Mouse (Mus musculus) intestine, postnatal 0 days (tissue): Measurements from ENCODE around the gene Gipc1. TPM values are rescaled to one million over a fixed set of nuclear protein-coding genes. Genes with fewer than 3 reads are reported as not detected.
A peak's percentile ranks its signal among the peaks of the same experiment; 100 is the strongest.

ENCODE experiments used
- ATAC-seq: fragments of 200-750 bp; cut with Nextera tagmentation; 2 replicates; pipeline ENCODE4 v1.8.0; 2017; ENCODE audit warnings: mild to moderate bottlenecking, moderate TSS enrichment, moderate library complexity
- H3K27ac ChIP-seq: fragments of 300-500 bp; sonication (generic); 2 replicates; pipeline ENCODE4 v1.5.1; 2014; ENCODE audit warnings: mild to moderate bottlenecking, low read depth, low read length, moderate library complexity
- H3K27me3 ChIP-seq: fragments of 300-500 bp; sonication (generic); replicated peaks from 2 replicates; pipeline ENCODE4 v1.6.1; 2014; ENCODE audit warnings: low read length, mixed read lengths; ENCODE audit not compliant: control insufficient read depth, insufficient read depth
- H3K36me3 ChIP-seq: fragments of 300-500 bp; sonication (generic); 2 replicates; pipeline ENCODE4 v1.6.1; 2014; ENCODE audit warnings: mild to moderate bottlenecking, moderate library complexity; ENCODE audit not compliant: control insufficient read depth, insufficient read depth
- H3K4me1 ChIP-seq: fragments of 300-500 bp; sonication (generic); replicated peaks from 2 replicates; pipeline ENCODE4 v1.6.1; 2014; ENCODE audit warnings: antibody characterized with exemption, low read length, mixed read lengths; ENCODE audit not compliant: control insufficient read depth, insufficient read depth
- H3K4me2 ChIP-seq: fragments of 300-500 bp; sonication (generic); replicated peaks from 2 replicates; pipeline ENCODE4 v1.6.1; 2014; ENCODE audit warnings: low read depth, mild to moderate bottlenecking, moderate library complexity
- H3K4me3 ChIP-seq: fragments of 300-500 bp; sonication (generic); 2 replicates; pipeline ENCODE4 v1.5.1; 2014; ENCODE audit warnings: low read depth, low read length
- H3K9ac ChIP-seq: fragments of 300-500 bp; sonication (generic); 2 replicates; pipeline ENCODE4 v1.6.1; 2014; ENCODE audit warnings: mild to moderate bottlenecking, low read depth, low read length
- H3K9me3 ChIP-seq: fragments of 300-500 bp; sonication (generic); 2 replicates; pipeline ENCODE4 v1.6.1; 2016; ENCODE audit warnings: mixed run types; ENCODE audit not compliant: control insufficient read depth
- CTCF ChIP-seq: sonication (generic); IDR thresholded peaks from 2 replicates; pipeline ENCODE4 v1.5.1; 2016; ENCODE audit warnings: low read depth, mild to moderate bottlenecking, control low read depth, antibody characterized with exemption, moderate library complexity
- WGBS: fragments of 180-500 bp; shearing (Covaris S2); extraction: QIAGEN DNeasy Blood & Tissue Kit; methylation state at CpG from one replicate; pipeline ENCODE4 v1.1.7; 2014; 5-methylcytosine and 5-hydroxymethylcytosine counted together
- polyA plus RNA-seq: library from polyadenylated mRNA; unstranded; fragments of >200 nt; fragmentation: Nextera tagmentation; extraction: Ambion mirVana; gene quantifications from 2 replicates; pipeline ENCODE4 v1.2.1, GENCODE M21; 2015

The Gipc1 gene
- polyA plus RNA-seq, 1 experiment from 2014 or later: 79.3 TPM

- Histone ChIP-seq H3K4me3 (no peak overlapping the region), H3K9me3 (no peaks in the 10 kb centered on the region), H3K4me2 (no peak overlapping the region), H3K27ac (no peak overlapping the region), H3K27me3 (no peaks in the 10 kb centered on the region), H3K9ac (no peak overlapping the region), H3K36me3 (no peaks in the 10 kb centered on the region), H3K4me1 (no peaks in the 10 kb centered on the region)
- TF ChIP-seq CTCF: no peak
- 92% methylated on average over 6 of the region's 6 CpGs for WGBS
- ATAC-seq: no peak
Observed at GRCm38 (mm10) chr8:83654725-83655124, 2.2 kb downstream of the Gipc1 start.

- Histone ChIP-seq H3K4me1 (peaks cover 6% of the 10 kb centered on the region; the same call in 1 of the 2 replicates), H3K9ac (no peak overlapping the region), H3K4me2 (no peak overlapping the region), H3K27ac (no peak overlapping the region), H3K27me3 (no peaks in the 10 kb centered on the region), H3K9me3 (no peaks in the 10 kb centered on the region), H3K4me3 (no peak overlapping the region), H3K36me3 (no peaks in the 10 kb centered on the region)
- ATAC-seq: no peak
- no peak for TF ChIP-seq CTCF
- 88% methylated on average over 9 of the region's 9 CpGs for WGBS
Observed at GRCm38 (mm10) chr8:83656043-83656442, 3.6 kb downstream of the Gipc1 start.

DNA sequence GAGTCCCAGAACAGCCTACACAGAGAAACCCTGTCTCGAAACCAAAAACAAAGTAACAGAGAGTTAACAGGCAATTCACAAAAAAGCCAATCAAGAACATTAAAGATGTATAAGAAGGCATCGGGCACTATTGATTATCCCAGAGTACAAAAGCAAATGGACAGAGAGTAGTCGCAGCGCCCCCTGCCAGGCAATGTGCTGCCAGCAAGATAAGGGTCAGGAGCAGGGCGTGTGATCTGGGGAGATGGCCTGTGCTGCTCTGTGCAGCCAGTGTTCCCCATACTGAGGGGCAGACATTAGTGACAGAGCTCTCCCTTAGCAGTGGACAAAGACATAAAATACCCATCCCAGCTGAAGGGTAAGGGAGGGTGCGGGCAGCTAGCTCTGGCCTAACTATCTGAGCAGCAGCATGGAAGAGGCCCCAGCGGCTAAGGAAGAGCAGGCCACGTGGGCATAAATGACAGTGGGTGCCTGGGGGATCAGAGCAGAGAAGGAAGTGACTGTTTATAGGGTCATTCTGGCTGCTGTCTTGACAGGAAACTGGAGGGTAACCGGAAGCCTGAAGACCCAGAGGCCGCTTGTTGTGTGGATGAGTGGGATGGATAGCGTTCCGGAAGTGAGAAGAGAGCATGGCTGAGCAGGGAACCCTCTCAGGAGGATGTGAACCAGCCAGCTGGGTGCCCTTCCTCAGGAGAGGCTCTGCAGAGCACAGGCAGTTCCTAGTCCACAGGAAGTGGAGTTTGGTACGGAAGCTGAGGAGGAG lies 4.2 kb downstream of the Gipc1 start:
- no peak for ATAC-seq
- no peaks in the 10 kb centered on the region for H3K27me3 ChIP-seq
- H3K9me3 ChIP-seq: no peaks in the 10 kb centered on the region
- no peak overlapping the region for H3K27ac ChIP-seq
- H3K9ac ChIP-seq: no peak overlapping the region
- H3K36me3 ChIP-seq: no peaks in the 10 kb centered on the region
- peak; percentile 59 for TF ChIP-seq CTCF
- no peak overlapping the region for H3K4me2 ChIP-seq
- H3K4me1 ChIP-seq: peaks cover 8% of the 10 kb centered on the region; the same call in 1 of the 2 replicates
- WGBS: 72% methylated on average over 13 of the region's 13 CpGs
- no peak overlapping the region for H3K4me3 ChIP-seq

- Histone ChIP-seq H3K36me3 (peaks cover 9% of the 10 kb centered on the region; the same call in 1 of the 2 replicates), H3K4me1 (peaks cover 17% of the 10 kb centered on the region; the same call in 1 of the 2 replicates), H3K27me3 (no peaks in the 10 kb centered on the region), H3K9ac (peak overlapping the region; percentile 43; the same call in 1 of the 2 replicates), H3K9me3 (no peaks in the 10 kb centered on the region), H3K4me3 (no peak overlapping the region), H3K4me2 (peak overlapping the region; percentile 53), H3K27ac (no peak overlapping the region)
- TF ChIP-seq CTCF: no peak
- no peak for ATAC-seq
- 18% methylated on average over 8 of the region's 8 CpGs for WGBS
Observed at GRCm38 (mm10) chr8:83660545-83660944, 8.1 kb downstream of the Gipc1 start.

DNA sequence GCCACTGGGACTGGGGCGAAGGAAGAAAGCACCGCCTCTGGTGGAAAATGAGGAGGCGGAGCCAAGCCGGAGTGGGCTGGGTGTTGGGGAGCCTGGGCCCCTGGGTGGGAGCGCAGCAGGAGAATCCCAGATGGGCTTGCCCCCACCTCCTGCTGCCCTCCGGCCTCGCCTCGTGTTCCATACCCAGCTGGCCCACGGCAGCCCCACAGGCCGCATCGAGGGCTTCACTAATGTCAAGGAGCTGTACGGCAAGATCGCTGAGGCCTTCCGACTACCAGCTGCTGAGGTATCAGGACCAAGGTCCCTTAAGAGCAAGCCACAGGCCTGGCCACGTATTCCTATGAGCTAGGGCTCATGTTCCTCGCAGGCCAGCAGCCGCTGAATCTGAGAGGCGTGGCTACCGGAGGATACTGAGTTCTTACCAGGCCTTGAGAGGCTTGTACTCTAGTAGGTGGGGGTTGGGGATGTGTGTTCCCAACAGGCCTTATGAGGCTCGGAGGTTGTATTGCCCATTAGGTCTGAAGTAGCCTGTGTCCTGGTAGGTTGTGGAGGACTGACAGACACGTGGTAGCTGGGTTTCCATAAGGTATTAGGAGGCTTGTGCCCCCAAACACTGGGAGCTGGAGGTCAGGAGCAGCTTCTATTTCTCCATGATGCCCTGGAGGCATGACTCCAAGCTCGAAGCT lies 8.7 kb downstream of the Gipc1 start:
- 0 out of 2 replicates have a peak overlapping the region, but pooled peaks have one; percentile 35 for H3K27ac ChIP-seq
- peak overlapping the region; percentile 43; the same call in 1 of the 2 replicates for H3K9ac ChIP-seq
- ATAC-seq: 0 out of 2 replicates have a peak, but pooled peaks have one; percentile 22
- H3K4me3 ChIP-seq: peak overlapping the region; percentile 12
- peaks cover 9% of the 10 kb centered on the region; the same call in 1 of the 2 replicates for H3K36me3 ChIP-seq
- peak overlapping the region; percentile 53 for H3K4me2 ChIP-seq
- 15% methylated on average over 22 of the region's 22 CpGs for WGBS
- TF ChIP-seq CTCF: no peak
- H3K27me3 ChIP-seq: no peaks in the 10 kb centered on the region
- peaks cover 17% of the 10 kb centered on the region; the same call in 1 of the 2 replicates for H3K4me1 ChIP-seq
- H3K9me3 ChIP-seq: no peaks in the 10 kb centered on the region

DNA sequence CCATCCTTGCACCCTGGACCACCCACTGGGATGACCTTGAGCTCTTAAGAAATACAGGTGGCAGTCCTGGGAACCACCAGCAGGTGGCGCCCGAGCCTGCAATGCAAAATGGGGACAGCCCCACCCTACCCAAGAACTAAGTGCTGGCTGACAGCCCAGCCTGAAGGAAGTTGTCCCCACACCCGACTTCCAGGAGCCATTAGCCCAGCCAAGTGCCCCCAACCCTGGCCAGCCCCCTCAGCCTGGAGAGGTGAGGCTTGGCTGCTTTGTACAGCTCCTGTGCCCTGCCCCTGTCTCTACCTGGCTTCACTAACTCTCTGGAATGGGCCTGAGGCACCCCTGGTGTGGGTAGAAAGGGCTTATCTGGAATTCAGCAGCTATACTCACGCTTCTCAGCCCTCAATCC lies 9.9 kb downstream of the Gipc1 start:
- Histone ChIP-seq H3K9ac (no peak overlapping the region), H3K4me3 (no peak overlapping the region), H3K36me3 (peaks cover 9% of the 10 kb centered on the region; the same call in 1 of the 2 replicates), H3K4me1 (peaks cover 17% of the 10 kb centered on the region; the same call in 1 of the 2 replicates), H3K27me3 (no peaks in the 10 kb centered on the region), H3K4me2 (0 out of 2 replicates have a peak overlapping the region, but pooled peaks have one; percentile 10), H3K27ac (no peak overlapping the region; the same call in 1 of the 2 replicates), H3K9me3 (no peaks in the 10 kb centered on the region)
- TF ChIP-seq CTCF: peak; percentile 99
- 6% methylated on average over 4 of the region's 4 CpGs for WGBS
- peak; percentile 39 for ATAC-seq
